Mouse (Mus musculus) embryonic facial prominence, embryonic 14.5 days (tissue): Measurements from ENCODE around the gene Lrrc42. TPM values are rescaled to one million over a fixed set of nuclear protein-coding genes. Genes with fewer than 3 reads are reported as not detected.
A peak's percentile ranks its signal among the peaks of the same experiment; 100 is the strongest.

Source experiments
- ATAC-seq: fragments of 200-750 bp; cut with Nextera tagmentation; 2 replicates; pipeline ENCODE4 v1.8.0; 2017; ENCODE audit warnings: low read depth, moderate number of reproducible peaks, moderate TSS enrichment
- DNase-seq: peaks from one replicate; pipeline ENCODE4 v3.0.0-alpha.2; 2015; ENCODE audit warnings: low spot score
- H3K27ac ChIP-seq: fragments of 300-500 bp; sonication (generic); replicated peaks from 2 replicates; pipeline ENCODE4 v1.5.1; 2014; ENCODE audit warnings: low read depth, mild to moderate bottlenecking, low read length, moderate library complexity
- H3K27me3 ChIP-seq: fragments of 300-500 bp; sonication (generic); replicated peaks from 2 replicates; pipeline ENCODE4 v1.6.1; 2014; ENCODE audit warnings: low read length; ENCODE audit not compliant: control insufficient read depth, insufficient read depth
- H3K36me3 ChIP-seq: fragments of 300-500 bp; sonication (generic); 2 replicates; pipeline ENCODE4 v1.6.1; 2014; ENCODE audit warnings: low read length, mixed read lengths; ENCODE audit not compliant: control insufficient read depth, insufficient read depth
- H3K4me1 ChIP-seq: fragments of 300-500 bp; sonication (generic); 2 replicates; pipeline ENCODE4 v1.6.1; 2014; ENCODE audit warnings: antibody characterized with exemption, low read length; ENCODE audit not compliant: control insufficient read depth, insufficient read depth
- H3K4me2 ChIP-seq: fragments of 300-500 bp; sonication (generic); 2 replicates; pipeline ENCODE4 v1.6.1; 2014; ENCODE audit warnings: low read depth, mild to moderate bottlenecking, low read length, moderate library complexity, mixed read lengths
- H3K4me3 ChIP-seq: fragments of 300-500 bp; sonication (generic); 2 replicates; pipeline ENCODE4 v1.5.1; 2014; ENCODE audit warnings: low read depth, mild to moderate bottlenecking, low read length
- H3K9ac ChIP-seq: fragments of 300-500 bp; sonication (generic); 2 replicates; pipeline ENCODE4 v1.6.1; 2014; ENCODE audit warnings: low read depth, mild to moderate bottlenecking, low read length, moderate library complexity, mixed read lengths
- H3K9me3 ChIP-seq: fragments of 300-500 bp; sonication (generic); 2 replicates; pipeline ENCODE4 v1.6.1; 2016; ENCODE audit warnings: low read length; ENCODE audit not compliant: control insufficient read depth
- WGBS: fragments of 180-500 bp; shearing (Covaris S2); extraction: QIAGEN DNeasy Blood & Tissue Kit; methylation state at CpG from one replicate; pipeline ENCODE4 v1.1.7; 2014; 5-methylcytosine and 5-hydroxymethylcytosine counted together
- polyA plus RNA-seq: library from polyadenylated mRNA; unstranded; fragments of >200 nt; fragmentation: Nextera tagmentation; extraction: Ambion mirVana; gene quantifications from 2 replicates; pipeline ENCODE4 v1.2.1, GENCODE M21; 2014

Lrrc42 gene
- polyA plus RNA-seq, 1 experiment from 2014 or later, result 75.2 TPM

DNA sequence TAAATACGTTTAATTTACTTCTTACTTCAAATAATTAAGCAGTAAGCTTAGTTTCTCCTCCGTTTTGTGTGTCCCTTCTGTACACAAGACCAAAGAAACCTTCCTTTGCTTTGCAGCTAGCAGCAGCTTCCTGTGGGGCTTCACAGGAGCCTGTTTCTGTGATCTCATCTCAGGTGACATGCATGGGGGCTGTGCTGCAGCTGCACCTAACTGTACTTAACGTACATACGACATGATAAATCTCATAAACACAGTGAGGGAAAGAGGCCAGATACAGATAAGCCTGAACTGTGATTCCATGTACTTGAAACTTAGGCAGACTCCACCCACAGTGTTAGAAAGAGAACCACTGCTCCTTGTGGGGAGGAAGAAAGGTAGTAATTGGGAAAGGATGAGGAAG, 6.7 kb upstream of the Lrrc42 start:
- Histone ChIP-seq H3K27me3 (no peaks in the 10 kb centered on the region), H3K9ac (no peak overlapping the region), H3K36me3 (peaks cover 13% of the 10 kb centered on the region), H3K27ac (no peak overlapping the region), H3K9me3 (peaks cover under 1% of the 10 kb centered on the region; the same call in 1 of the 2 replicates), H3K4me2 (no peak overlapping the region), H3K4me1 (no peaks in the 10 kb centered on the region), H3K4me3 (no peak overlapping the region)
- ATAC-seq (no peak), DNase-seq (no peak)
- WGBS, result 51% methylated on average over 4 of the region's 4 CpGs

DNA sequence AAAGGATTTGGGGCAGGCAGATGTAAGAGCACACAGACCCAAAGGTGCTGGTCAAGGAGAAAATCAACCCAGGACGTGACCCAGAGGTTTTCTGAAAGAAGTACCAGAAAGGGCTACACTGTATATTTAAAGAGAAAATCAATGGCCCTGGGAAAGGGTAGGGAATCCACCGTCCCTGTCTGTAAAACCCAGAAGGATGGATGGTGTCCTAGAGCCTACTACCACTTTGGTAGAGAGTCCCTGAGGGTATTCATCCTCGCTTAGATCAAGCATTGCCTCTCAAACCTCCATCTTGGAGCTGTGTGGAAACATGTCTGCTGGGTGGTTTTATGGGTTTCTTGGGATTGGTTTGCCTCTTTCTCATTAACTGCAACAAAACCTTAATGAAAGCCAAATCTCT, 1.1 kb upstream of the Lrrc42 start:
- DNase-seq (no peak), ATAC-seq (no peak)
- Histone ChIP-seq H3K27me3 (no peaks in the 10 kb centered on the region), H3K36me3 (no peaks in the 10 kb centered on the region), H3K27ac (0 out of 2 replicates have a peak overlapping the region, but pooled peaks have one; percentile 86), H3K4me2 (peak overlapping the region; percentile 59), H3K4me1 (peaks cover 12% of the 10 kb centered on the region), H3K4me3 (peak overlapping the region; percentile 89), H3K9me3 (no peaks in the 10 kb centered on the region), H3K9ac (peak overlapping the region; percentile 89)
- WGBS, result 19% methylated on average over 3 of the region's 3 CpGs

DNA sequence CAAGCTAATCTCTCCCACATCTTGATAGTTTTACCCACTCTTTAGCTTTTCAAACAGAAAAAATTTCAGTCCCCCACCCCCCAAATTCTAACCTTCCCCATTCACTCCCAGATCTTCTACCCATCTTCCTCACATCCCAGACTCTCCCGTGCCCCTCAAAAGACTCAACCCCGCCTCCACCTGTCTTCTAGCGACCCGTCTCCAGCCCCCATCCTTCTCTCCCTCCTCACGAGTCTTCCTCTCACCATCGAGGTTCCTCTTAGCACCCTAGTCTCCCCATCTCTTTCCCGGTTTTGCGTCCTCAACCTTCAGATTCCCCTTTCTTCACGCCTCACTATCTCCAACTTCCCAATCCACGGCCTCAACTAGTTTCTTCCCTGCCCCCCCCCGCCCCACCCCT, 810 bp downstream of the Lrrc42 start:
- no peak for DNase-seq
- Histone ChIP-seq H3K27ac (peak overlapping the region; percentile 72), H3K4me1 (peaks cover 12% of the 10 kb centered on the region), H3K4me3 (peak overlapping the region; percentile 89), H3K4me2 (peak overlapping the region; percentile 79), H3K9me3 (no peaks in the 10 kb centered on the region), H3K27me3 (no peaks in the 10 kb centered on the region), H3K36me3 (no peaks in the 10 kb centered on the region), H3K9ac (peak overlapping the region; percentile 89)
- under 1% methylated on average over 11 of the region's 11 CpGs for WGBS
- ATAC-seq, result no peak

DNA sequence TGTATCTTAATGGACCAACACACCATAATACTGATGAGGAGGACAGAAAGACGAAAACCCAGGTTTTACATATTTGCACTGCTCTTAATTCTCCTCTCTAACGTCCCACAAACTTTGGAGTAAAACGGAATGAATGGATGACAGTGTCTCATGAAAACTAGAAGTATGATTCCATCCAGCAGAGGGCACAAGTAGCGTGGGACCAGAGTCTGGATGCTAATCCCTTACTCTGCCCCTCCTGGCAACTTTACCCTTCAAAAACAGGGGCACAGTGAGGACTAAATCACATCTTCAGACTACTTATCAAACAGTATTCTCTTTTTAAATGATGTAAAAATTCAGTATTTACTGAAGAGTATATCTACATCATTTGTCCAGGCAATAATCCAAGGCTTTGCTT, 2.8 kb downstream of the Lrrc42 start:
- peak; percentile 79 for DNase-seq
- 17% methylated on average over 4 of the region's 4 CpGs for WGBS

DNA sequence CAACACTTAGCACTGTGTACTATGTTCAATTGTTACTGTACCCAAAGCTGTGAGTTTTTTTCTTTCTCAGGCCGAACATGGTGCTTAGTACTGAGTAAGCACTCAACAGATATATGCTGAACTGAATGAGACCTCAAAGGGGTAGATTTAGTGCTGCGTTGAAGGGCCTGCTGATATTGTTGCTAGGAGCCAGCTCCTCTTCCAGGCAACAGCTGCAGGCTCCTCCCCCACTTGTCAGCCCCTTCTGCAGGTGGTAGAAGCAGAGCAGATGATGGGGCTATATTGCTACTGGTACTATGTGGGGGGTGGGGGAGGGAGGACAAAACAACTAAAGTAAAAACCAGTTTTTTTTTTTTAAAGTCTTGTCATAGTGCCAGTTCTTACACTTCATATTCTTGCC, 3.9 kb downstream of the Lrrc42 start:
- WGBS, result 72% methylated on average over 2 of the region's 2 CpGs
- H3K27me3 ChIP-seq, result no peaks in the 10 kb centered on the region
- H3K4me2 ChIP-seq, result no peak overlapping the region
- DNase-seq (peak; percentile 30), ATAC-seq (no peak)
- H3K4me3 ChIP-seq, result no peak overlapping the region
- peaks cover 18% of the 10 kb centered on the region; the same call in 1 of the 2 replicates for H3K36me3 ChIP-seq
- no peaks in the 10 kb centered on the region for H3K9me3 ChIP-seq
- no peak overlapping the region for H3K9ac ChIP-seq
- peaks cover 15% of the 10 kb centered on the region for H3K4me1 ChIP-seq
- H3K27ac ChIP-seq, result no peak overlapping the region

More for the DNA sequence above, 2.8 kb downstream of the Lrrc42 start:
- Histone ChIP-seq H3K27me3 (no peaks in the 10 kb centered on the region), H3K4me3 (no peak overlapping the region), H3K27ac (no peak overlapping the region), H3K9me3 (no peaks in the 10 kb centered on the region), H3K4me1 (peaks cover 12% of the 10 kb centered on the region), H3K4me2 (no peak overlapping the region), H3K9ac (no peak overlapping the region), H3K36me3 (0 out of 2 replicates have a peak, but pooled peaks cover 7% of the 10 kb centered on the region)
- ATAC-seq, result no peak

DNA sequence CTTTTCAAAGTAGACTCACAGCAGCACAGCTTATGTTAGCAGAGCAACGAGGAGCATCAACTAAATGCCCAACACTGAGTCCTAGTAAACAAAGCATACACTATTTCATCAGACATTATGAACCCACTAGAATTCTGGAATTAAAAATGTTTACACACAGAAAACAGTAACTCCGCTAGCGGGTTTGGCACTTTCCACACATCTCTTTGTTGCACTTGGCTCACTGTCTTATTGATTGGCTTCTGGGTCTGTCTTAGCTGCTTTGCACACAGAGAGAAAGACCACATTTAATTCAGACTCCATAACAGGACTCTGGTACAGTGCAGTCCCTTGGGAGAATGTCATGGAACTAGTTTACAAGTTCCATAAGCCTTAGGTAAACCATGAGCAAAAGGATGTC, 5.3 kb downstream of the Lrrc42 start:
- Histone ChIP-seq H3K4me3 (no peak overlapping the region), H3K27ac (no peak overlapping the region), H3K4me1 (peaks cover 15% of the 10 kb centered on the region), H3K36me3 (peaks cover 29% of the 10 kb centered on the region), H3K9me3 (no peaks in the 10 kb centered on the region), H3K27me3 (no peaks in the 10 kb centered on the region), H3K9ac (no peak overlapping the region), H3K4me2 (no peak overlapping the region)
- ATAC-seq, result no peak
- DNase-seq, result no peak
- WGBS, result 80% methylated on average over 3 of the region's 3 CpGs

DNA sequence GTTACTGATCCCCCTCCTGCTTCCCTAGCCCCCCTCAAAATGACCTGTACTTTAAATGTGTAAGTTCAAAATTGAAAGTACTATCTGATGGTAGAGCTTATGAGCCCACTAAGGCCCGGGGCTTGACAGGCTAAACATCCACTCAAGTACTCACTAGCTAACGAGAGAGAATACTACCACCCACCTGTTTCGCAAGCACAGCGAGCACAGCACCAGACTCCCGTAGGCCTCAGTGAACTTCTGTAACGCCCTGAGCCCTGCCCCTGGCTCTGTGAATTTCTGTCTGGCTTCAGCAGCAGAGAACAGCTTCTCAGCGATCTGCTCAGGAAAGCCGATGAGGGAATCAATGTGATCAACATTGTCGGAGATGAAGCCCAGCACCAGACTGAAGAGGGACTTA, 6.2 kb downstream of the Lrrc42 start:
- no peak overlapping the region for H3K4me3 ChIP-seq
- no peaks in the 10 kb centered on the region for H3K27me3 ChIP-seq
- H3K27ac ChIP-seq, result no peak overlapping the region
- no peak overlapping the region for H3K9ac ChIP-seq
- H3K36me3 ChIP-seq, result peaks cover 34% of the 10 kb centered on the region
- H3K4me1 ChIP-seq, result peaks cover 11% of the 10 kb centered on the region
- ATAC-seq (no peak), DNase-seq (no peak)
- 71% methylated on average over 9 of the region's 9 CpGs for WGBS
- no peaks in the 10 kb centered on the region for H3K9me3 ChIP-seq
- H3K4me2 ChIP-seq, result no peak overlapping the region

DNA sequence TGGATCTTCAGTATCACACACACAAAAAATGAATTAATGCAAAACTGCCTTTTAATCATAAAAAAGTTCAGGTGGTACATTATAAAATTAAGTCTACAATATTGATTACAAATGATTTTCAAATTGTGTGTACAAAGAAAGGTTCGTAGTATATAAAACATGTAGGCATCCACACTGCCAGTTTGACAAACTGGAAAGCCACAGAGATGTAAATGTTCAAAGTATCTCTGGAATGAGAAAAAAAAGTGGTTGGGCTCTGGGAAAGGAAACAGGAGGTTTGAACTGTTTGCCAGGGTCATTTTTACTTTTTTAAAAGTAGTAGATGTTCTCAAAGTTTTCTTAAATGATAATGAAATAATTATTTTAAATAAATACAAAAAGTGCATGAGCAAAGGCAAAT, 7.3 kb downstream of the Lrrc42 start:
- H3K9me3 ChIP-seq, result no peaks in the 10 kb centered on the region
- H3K27me3 ChIP-seq, result no peaks in the 10 kb centered on the region
- H3K27ac ChIP-seq, result no peak overlapping the region
- peak; percentile 31 for DNase-seq
- no peak overlapping the region for H3K4me2 ChIP-seq
- 48% methylated on average over 1 of the region's 1 CpGs for WGBS
- H3K36me3 ChIP-seq, result peaks cover 44% of the 10 kb centered on the region
- H3K9ac ChIP-seq, result no peak overlapping the region
- H3K4me3 ChIP-seq, result no peak overlapping the region
- ATAC-seq, result no peak
- peaks cover 3% of the 10 kb centered on the region; the same call in 1 of the 2 replicates for H3K4me1 ChIP-seq

DNA sequence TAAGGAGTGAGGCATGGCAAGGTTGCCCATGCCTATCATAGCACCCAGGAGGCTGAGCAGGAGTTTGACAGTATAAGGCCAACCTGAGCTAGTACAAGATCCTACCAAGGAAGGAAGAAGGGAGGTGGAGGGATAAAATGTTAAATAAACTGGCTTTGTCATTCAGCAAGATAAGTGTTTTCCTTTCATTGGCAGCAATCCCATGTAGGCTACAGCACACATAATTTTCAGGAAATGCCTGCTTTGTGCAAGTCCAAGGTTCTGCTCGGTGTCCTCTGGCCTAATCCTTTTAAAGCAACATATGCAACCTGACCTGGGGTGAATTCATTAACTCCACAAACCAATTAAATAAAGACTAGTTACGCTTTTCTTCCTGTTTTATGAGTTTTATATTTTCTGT, 8.0 kb downstream of the Lrrc42 start:
- H3K36me3 ChIP-seq, result peaks cover 51% of the 10 kb centered on the region
- WGBS, result 42% methylated on average over 2 of the region's 2 CpGs
- H3K4me2 ChIP-seq, result no peak overlapping the region
- DNase-seq (peak; percentile 62), ATAC-seq (no peak)
- no peaks in the 10 kb centered on the region for H3K9me3 ChIP-seq
- H3K9ac ChIP-seq, result no peak overlapping the region
- no peaks in the 10 kb centered on the region for H3K27me3 ChIP-seq
- no peak overlapping the region for H3K4me3 ChIP-seq
- no peak overlapping the region for H3K27ac ChIP-seq
- peaks cover 3% of the 10 kb centered on the region; the same call in 1 of the 2 replicates for H3K4me1 ChIP-seq
